Mouse (Mus musculus) small intestine, adult 2 months (tissue): ENCODE results near the gene Suds3.

Source experiments
- CTCF ChIP-seq: fragments of 200-500 bp; IDR thresholded peaks from 2 replicates; pipeline ENCODE4 v1.5.1; 2012; ENCODE audit warnings: low read depth, mild to moderate bottlenecking, control low read depth, inconsistent platforms, low read length, moderate library complexity, mixed read lengths; ENCODE audit not compliant: insufficient replicate concordance, insufficient read length; ENCODE audit errors: extremely low read depth
- POLR2A ChIP-seq: fragments of 200-500 bp; IDR thresholded peaks from 2 replicates; pipeline ENCODE4 v1.6.1; 2012; ENCODE audit warnings: low read depth, mild to moderate bottlenecking, control low read depth, inconsistent platforms, low read length, moderate library complexity

- TF ChIP-seq CTCF (no peak), POLR2A (no peak)
These were observed 34.2 kb upstream of the Suds3 start for GRCm38 (mm10) chr5:117150068-117150467.
